Comparison of ENCODE assay signal across 10 mouse cellular contexts in the genomic region with DNA sequence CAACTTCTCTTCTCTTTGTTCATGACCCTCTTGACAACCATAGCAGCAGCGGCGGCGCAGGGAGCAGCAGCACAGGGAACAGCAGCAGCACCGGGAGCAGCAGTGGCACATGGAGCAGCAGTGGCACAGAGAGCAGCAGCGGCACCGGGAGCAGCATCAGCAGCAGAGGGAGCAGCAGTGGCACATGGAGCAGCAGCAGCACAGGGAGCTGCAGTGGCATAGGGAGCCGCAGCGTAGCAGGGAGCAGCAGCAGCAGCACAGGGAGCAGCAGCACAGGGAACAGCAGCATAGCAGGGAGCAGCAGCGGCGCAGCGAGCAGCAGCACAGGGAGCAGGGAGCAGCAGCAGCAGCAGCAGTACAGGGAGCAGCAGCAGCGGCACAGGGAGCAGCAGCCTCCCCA. TPM values are rescaled to one million over a fixed set of nuclear protein-coding genes. Genes with fewer than 3 reads are reported as not detected.
DNase-seq lines count a peak whose midpoint lies in the region; ATAC-seq lines count a peak whose summit lies in the region.
"Had no signal": no experiment of that assay in that cellular context is flagged by ENCODE, and none has a peak within 500 bp of the region (broad histone marks: within the 10 kb centered on the region; RNA-seq: fewer than 3 reads in every experiment).

No protein-coding gene starts in this region.

- no peak for ATAC-seq in kidney, embryonic 15.5 days (replicated peaks; ENCODE audit: low FRiP score)
- ATAC-seq in hindbrain, embryonic 12.5 days (ENCODE audit: low FRiP score) = no peak
- no peak for ATAC-seq in monocyte, adult 5-6 weeks (replicated peaks; ENCODE audit: insufficient number of reproducible peaks, low FRiP score, low TSS enrichment, poor library complexity, severe bottlenecking)
- ATAC-seq in erythroblast, adult 5-6 weeks (replicated peaks; ENCODE audit: low FRiP score, poor library complexity, severe bottlenecking) = no peak

- H3K4me1 ChIP-seq in kidney, embryonic 15.5 days = peaks cover 18% of the 10 kb centered on the region
- peaks cover 7% of the 10 kb centered on the region for H3K4me1 ChIP-seq in hindbrain, embryonic 12.5 days

- no peak overlapping the region for H3K27ac ChIP-seq in kidney, embryonic 15.5 days
- no peak overlapping the region for H3K27ac ChIP-seq in hindbrain, embryonic 12.5 days
- H3K27ac ChIP-seq: macrophage had no signal

- H3K9ac ChIP-seq in kidney, embryonic 15.5 days = no peak overlapping the region
- H3K9ac ChIP-seq in hindbrain, embryonic 12.5 days = no peak overlapping the region

- H3K4me2 ChIP-seq in kidney, embryonic 15.5 days = peak overlapping the region; percentile 47
- H3K4me2 ChIP-seq in hindbrain, embryonic 12.5 days (replicated peaks) = peak overlapping the region; percentile 7

- no peaks in the 10 kb centered on the region for H3K36me3 ChIP-seq in kidney, embryonic 15.5 days
- no peaks in the 10 kb centered on the region for H3K36me3 ChIP-seq in hindbrain, embryonic 12.5 days

- peaks cover 4% of the 10 kb centered on the region; the same call in 1 of the 2 replicates for H3K27me3 ChIP-seq in kidney, embryonic 15.5 days
- peaks cover 27% of the 10 kb centered on the region for H3K27me3 ChIP-seq in hindbrain, embryonic 12.5 days

- WGBS in kidney, embryonic 15.5 days = 17% methylated on average over 12 of the region's 12 CpGs
- 28% methylated on average over 12 of the region's 12 CpGs for WGBS in hindbrain, embryonic 12.5 days

- no peaks in the 10 kb centered on the region for H3K9me3 ChIP-seq in kidney, embryonic 15.5 days (replicated peaks)
- no peaks in the 10 kb centered on the region for H3K9me3 ChIP-seq in hindbrain, embryonic 12.5 days (replicated peaks)

- no peak overlapping the region; the same call in 1 of the 2 replicates for H3K4me3 ChIP-seq in kidney, embryonic 15.5 days (replicated peaks)
- no peak overlapping the region for H3K4me3 ChIP-seq in hindbrain, embryonic 12.5 days

- DNase-seq in kidney, adult 11 months = no peak
- peak; percentile 30 for DNase-seq in embryo, embryonic 11 days
- peak; percentile 26 for DNase-seq in neural tube, embryonic 10.5 days (ENCODE audit: extremely low spot score, low spot score)
- DNase-seq in spleen, adult 12 weeks (ENCODE audit: low spot score) = no peak
- DNase-seq: kidney, postnatal 10 days had no signal

RNA-seq across cellular contexts. Expression of gene Pkd1, which starts 5.0 kb away (rescaled TPM):
- polyA plus RNA-seq in kidney, embryonic 15.5 days (2015; fragmentation: Nextera tagmentation; extraction: Ambion mirVana) = 21.3 and 21.9 TPM in 2 replicates
- 20.5 and 25.5 TPM in 2 replicates for polyA plus RNA-seq in hindbrain, embryonic 12.5 days (2016; fragmentation: Nextera tagmentation; extraction: Ambion mirVana)
- total RNA-seq in monocyte, adult 5-6 weeks (2017) = 9.1 to 15.7 TPM (median 11.9 TPM) in 3 replicates
- 1.5 and 6.1 TPM in 2 replicates for total RNA-seq in erythroblast, adult 5-6 weeks (2015; ENCODE audit: low replicate concordance)
- total RNA-seq in erythroblast, adult 5-6 weeks (2017; ENCODE audit: low replicate concordance) = 3.8 and 16.2 TPM in 2 replicates

RNA-seq across cellular contexts. Expression of gene Rab26, which starts 10.6 kb away (rescaled TPM):
- polyA plus RNA-seq in kidney, embryonic 15.5 days (2015; fragmentation: Nextera tagmentation; extraction: Ambion mirVana) = 2.8 TPM in 2 replicates
- 2.1 and 2.8 TPM in 2 replicates for polyA plus RNA-seq in hindbrain, embryonic 12.5 days (2016; fragmentation: Nextera tagmentation; extraction: Ambion mirVana)
- total RNA-seq in monocyte, adult 5-6 weeks (2017) = 0.39 TPM in 1 of 3 replicates, not detected in the others
- not detected in 2 replicates for total RNA-seq in erythroblast, adult 5-6 weeks (2015; ENCODE audit: low replicate concordance)
- total RNA-seq in erythroblast, adult 5-6 weeks (2017; ENCODE audit: low replicate concordance) = not detected in 2 replicates
- polyA plus RNA-seq: macrophage had no signal

RNA-seq across cellular contexts. Expression of gene Traf7, which starts 16.9 kb away (rescaled TPM):
- polyA plus RNA-seq in kidney, embryonic 15.5 days (2015; fragmentation: Nextera tagmentation; extraction: Ambion mirVana) = 85.8 and 96.1 TPM in 2 replicates
- 86.5 and 87.0 TPM in 2 replicates for polyA plus RNA-seq in hindbrain, embryonic 12.5 days (2016; fragmentation: Nextera tagmentation; extraction: Ambion mirVana)
- total RNA-seq in monocyte, adult 5-6 weeks (2017) = 83.2 to 132 TPM (median 118 TPM) in 3 replicates
- 11.9 and 13.2 TPM in 2 replicates for total RNA-seq in erythroblast, adult 5-6 weeks (2015; ENCODE audit: low replicate concordance)
- total RNA-seq in erythroblast, adult 5-6 weeks (2017; ENCODE audit: low replicate concordance) = 24.2 and 45.2 TPM in 2 replicates

RNA-seq across cellular contexts. Expression of gene Caskin1, which starts 56.2 kb away (rescaled TPM):
- 1.8 and 2.3 TPM in 2 replicates for polyA plus RNA-seq in kidney, embryonic 15.5 days (2015; fragmentation: Nextera tagmentation; extraction: Ambion mirVana)
- 24.2 and 25.0 TPM in 2 replicates for polyA plus RNA-seq in hindbrain, embryonic 12.5 days (2016; fragmentation: Nextera tagmentation; extraction: Ambion mirVana)
- total RNA-seq in monocyte, adult 5-6 weeks (2017) = not detected in 3 replicates
- total RNA-seq in erythroblast, adult 5-6 weeks (2015; ENCODE audit: low replicate concordance) = not detected in 2 replicates
- total RNA-seq in erythroblast, adult 5-6 weeks (2017; ENCODE audit: low replicate concordance) = not detected in 2 replicates
- polyA plus RNA-seq: macrophage had no signal

Comparison
In these comparisons a context has a peak if more than half of its experiments do, and no peak if none do; other contexts are left out.
1. DNase-seq: peak in embryo, embryonic 11 days (single experiment) and neural tube, embryonic 10.5 days (single experiment); none in kidney, adult 11 months (single experiment) and spleen, adult 12 weeks (single experiment).